Mouse (Mus musculus) right cerebral cortex, postnatal 36 days (tissue): Measurements from ENCODE around the gene Tigd2.
"Not testable (repeated sequence)": the region's sequence is repeated elsewhere in the genome, so short reads cannot be mapped to it uniquely, and the experiment has no call there.

Experiments used
- DNase-seq, 2 experiments: peaks; one replicate each; pipeline ENCODE4 v3.0.0; 2022; ENCODE audit warnings: low spot score in 2 of 2, mixed read lengths in 1 of 2

Tigd2 gene

GRCm38 (mm10) chr6:59208685-59209298 lies at the start of gene Tigd2:
Tigd2 (plus strand) TSS chr6:59208870.
- DNase-seq = peak; percentile 87 to 88

- no peak for DNase-seq
Measured at GRCm38 (mm10) chr6:59161801-59162478, 46.7 kb upstream of the Tigd2 start.

GRCm38 (mm10) chr6:59162887-59163286 lies 45.8 kb upstream of the Tigd2 start:
- no peak for DNase-seq

GRCm38 (mm10) chr6:59163407-59163806 lies 45.3 kb upstream of the Tigd2 start:
- no peak for DNase-seq

- DNase-seq = no peak
Measured at GRCm38 (mm10) chr6:59168939-59169338, 39.7 kb upstream of the Tigd2 start.

- DNase-seq = no peak
Measured at GRCm38 (mm10) chr6:59171230-59171629, 37.4 kb upstream of the Tigd2 start.

- DNase-seq = no peak
Measured at GRCm38 (mm10) chr6:59173940-59174339, 34.7 kb upstream of the Tigd2 start.

- DNase-seq = no peak
Measured at GRCm38 (mm10) chr6:59178051-59178450, 30.6 kb upstream of the Tigd2 start.

- peak; percentile 18 to 25 for DNase-seq
Measured at GRCm38 (mm10) chr6:59180376-59180996, 28.2 kb upstream of the Tigd2 start.

GRCm38 (mm10) chr6:59185010-59185699 lies 23.5 kb upstream of the Tigd2 start:
- DNase-seq = peak in 1 of 2 experiments; percentile 10

GRCm38 (mm10) chr6:59190006-59190405 lies 18.7 kb upstream of the Tigd2 start:
- no peak for DNase-seq

GRCm38 (mm10) chr6:59194518-59194917 lies 14.2 kb upstream of the Tigd2 start:
- DNase-seq = not testable (repeated sequence)

- DNase-seq = no peak
Measured at GRCm38 (mm10) chr6:59195849-59196635, 12.6 kb upstream of the Tigd2 start.

GRCm38 (mm10) chr6:59196746-59197145 lies 11.9 kb upstream of the Tigd2 start:
- DNase-seq = no peak

- DNase-seq = no peak
Measured at GRCm38 (mm10) chr6:59198356-59198755, 10.3 kb upstream of the Tigd2 start.

- no peak for DNase-seq
Measured at GRCm38 (mm10) chr6:59199021-59199420, 9.6 kb upstream of the Tigd2 start.

- no peak for DNase-seq
Measured at GRCm38 (mm10) chr6:59207561-59207960, 1.1 kb upstream of the Tigd2 start.

GRCm38 (mm10) chr6:59209299-59209707 lies 633 bp downstream of the Tigd2 start:
- DNase-seq = peak in 1 of 2 experiments; percentile 26

- no peak for DNase-seq
Measured at GRCm38 (mm10) chr6:59233191-59233590, 24.5 kb downstream of the Tigd2 start.

- no peak for DNase-seq
Measured at GRCm38 (mm10) chr6:59233651-59234050, 25.0 kb downstream of the Tigd2 start.

- peak in 1 of 2 experiments; percentile 35 for DNase-seq
Measured at GRCm38 (mm10) chr6:59249675-59250074, 41.0 kb downstream of the Tigd2 start.

- DNase-seq = no peak
Measured at GRCm38 (mm10) chr6:59250536-59250935, 41.9 kb downstream of the Tigd2 start.
